Mouse (Mus musculus) ES-CJ7 (cell line): ENCODE results near the gene Brd2.

Experiments used
- DNase-seq: peaks from one replicate; pipeline ENCODE4 v3.0.0; 2011; ENCODE audit warnings: low read depth, low spot score

The Brd2 gene

DNA sequence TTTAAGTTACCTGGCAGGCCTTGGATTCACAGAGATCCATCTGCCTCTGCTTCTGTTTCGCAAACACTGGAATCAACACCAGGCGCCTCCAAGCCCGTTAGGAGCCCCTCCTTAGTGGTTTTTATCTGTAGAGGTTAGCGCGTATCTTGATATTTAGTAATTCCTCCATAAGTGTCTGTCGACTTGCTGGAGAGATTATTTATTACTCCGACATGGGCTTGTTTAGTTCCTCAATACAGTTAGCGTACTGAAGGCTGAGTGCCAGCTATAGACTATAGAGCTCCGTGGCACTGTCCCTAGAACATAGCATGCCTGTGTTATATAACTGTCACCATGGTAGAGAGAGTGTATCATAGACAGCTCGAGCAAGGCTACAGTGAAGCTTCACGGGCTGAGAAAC lies 34.3 kb downstream of the Brd2 start:
- no peak for DNase-seq

DNA sequence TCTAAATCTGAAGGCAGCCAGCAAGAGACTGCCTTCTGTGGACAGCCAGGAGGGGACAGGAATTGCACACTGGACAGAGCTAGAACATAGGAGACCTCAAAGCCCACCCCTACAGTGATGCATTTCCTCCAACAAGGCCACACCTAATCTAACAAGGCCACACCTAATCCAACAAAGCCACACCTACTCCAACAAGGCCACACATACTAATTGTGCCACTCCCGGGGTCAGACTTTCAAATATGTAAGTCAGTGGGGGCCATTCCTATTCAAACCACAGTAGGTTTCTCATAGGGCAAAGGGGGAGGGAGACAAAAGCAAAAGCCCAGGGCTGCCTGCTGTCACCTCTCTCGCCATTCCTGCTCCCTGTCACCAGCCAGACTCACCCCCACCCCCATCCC lies 35.0 kb downstream of the Brd2 start:
- DNase-seq: peak; percentile 59

DNA sequence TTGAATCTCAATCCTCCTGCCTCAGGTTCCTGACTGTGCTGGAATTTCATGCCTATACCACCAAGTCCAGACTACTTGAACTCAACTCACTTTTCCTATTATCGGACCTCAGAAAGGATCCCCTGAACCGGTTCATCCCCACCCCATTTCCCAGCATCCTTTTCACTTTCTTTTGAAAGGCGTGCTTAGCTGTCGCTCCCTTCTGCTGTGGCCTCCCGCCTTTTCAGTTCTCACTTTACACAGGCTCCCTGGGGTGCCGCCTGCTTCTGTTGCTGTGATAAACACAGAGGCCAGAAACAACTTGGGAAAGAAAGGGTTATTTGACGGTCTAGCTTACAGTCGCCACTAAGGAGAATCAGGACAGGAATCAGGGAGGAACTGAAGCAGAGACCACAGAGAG lies 39.3 kb downstream of the Brd2 start:
- peak; percentile 56 for DNase-seq

DNA sequence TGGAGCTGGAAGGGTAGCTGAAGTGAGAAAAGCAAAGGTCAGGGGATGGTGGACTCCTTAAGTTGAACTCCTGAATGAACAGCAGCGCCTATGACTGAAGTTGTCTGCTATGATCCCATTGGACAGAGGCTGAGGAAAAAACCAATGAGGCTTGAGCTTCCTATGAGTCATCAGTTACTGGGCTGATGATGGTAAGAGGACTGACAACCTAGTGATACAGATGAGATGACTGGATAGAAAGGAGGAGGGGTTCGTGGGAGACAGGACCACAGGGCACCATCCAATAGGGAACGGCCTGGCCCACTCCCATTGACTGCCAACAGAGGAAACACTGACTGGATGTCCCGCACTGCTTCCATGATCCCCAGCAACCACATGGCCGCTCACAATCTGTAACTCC lies 42.8 kb downstream of the Brd2 start:
- DNase-seq: peak; percentile 89

DNA sequence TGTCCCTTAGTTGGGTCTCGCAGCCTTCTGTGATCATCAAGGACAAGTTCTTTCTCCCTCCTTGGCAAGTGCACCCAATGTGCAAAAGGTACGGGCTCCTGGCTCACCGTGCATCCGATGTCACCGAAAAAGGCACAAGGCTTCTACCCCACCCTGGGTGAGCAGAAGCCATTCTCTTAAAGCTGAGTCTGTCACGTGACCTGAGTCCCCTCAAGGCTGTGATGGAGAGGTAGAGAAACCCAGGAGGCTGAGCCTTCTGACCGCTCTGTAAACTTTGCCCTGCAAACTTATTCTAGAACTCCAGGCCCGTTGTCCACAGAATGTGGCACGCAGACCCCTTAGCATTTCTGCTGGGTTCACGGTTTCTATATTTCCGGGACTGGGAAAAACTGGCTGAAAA lies 43.4 kb downstream of the Brd2 start:
- DNase-seq: no peak

DNA sequence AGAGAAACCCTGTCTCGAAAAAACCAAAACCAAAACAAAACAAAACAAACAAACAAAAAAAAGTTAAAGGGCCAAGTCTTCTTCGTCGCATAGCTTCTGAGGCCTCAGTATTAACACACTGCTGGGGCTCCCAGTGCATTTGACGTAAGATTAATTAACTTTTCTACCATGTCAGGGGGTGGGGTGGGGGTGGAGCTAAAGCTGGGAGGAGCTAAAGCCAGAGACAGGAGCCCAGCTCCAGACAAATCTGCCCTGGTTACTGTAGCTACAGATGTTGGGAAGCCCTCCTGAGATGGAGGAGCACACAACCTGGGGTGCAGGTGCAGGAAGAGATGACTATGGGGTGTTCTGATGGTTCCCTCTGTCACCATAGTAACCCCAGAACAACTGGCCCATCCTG lies 44.3 kb downstream of the Brd2 start:
- no peak for DNase-seq

DNA sequence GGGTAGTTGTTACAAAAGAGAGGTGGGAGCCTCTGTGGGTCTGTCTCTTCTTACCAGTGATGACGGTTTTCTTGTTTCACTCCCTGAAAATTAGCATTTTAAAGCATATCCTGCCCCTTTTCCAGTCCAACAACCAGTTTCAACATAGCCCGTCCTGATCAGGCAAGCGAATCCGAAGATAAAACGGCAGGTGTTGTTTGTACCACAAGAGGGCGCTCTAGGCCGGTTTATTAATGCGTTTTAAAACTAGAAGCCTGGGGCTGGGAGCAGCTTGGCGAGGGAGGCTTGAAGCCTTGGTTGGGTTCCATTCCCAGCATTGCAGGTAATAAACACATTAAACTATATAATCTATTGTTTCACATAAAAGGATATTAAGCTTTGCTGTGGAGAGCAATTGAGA lies 44.9 kb downstream of the Brd2 start:
- peak; percentile 81 for DNase-seq

DNA sequence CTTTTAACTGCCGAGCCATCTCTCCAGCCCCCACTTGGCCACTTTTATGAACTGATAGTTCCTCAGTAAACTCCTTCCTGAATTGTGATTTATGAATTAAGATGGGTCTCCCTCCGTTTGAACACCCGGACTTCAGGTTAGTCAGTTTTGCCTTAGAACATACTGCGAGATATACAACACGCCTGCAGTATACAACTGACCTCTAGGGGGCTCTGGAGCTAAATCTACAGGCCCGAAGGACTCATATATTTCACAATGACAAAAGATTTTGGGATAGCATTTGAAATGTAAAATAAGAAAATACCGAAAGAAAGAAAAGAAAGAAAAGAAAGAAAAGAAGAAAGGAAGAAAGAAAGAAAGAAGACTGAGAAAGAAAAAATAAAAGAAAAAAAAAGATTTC lies 47.2 kb downstream of the Brd2 start:
- peak; percentile 77 for DNase-seq

DNA sequence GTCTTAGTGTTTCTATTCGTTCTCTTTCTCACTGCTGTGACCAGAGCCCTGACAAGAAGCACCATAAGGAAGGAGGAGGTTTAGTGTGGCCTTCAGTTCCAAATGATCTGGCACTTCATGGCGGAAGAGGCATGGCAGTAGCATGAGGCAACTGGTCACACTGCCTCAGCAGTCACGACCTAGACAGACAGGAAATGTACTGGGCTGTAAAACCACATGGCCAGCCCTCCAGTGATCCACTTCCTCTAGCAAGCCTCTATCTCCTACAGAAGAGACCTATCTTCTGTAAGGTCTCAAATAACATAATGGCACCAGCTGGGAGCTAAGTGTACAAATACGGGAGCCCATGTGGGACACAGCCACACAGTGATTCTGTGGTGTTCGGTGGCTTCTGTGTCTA lies 50.3 kb downstream of the Brd2 start:
- DNase-seq: no peak

DNA sequence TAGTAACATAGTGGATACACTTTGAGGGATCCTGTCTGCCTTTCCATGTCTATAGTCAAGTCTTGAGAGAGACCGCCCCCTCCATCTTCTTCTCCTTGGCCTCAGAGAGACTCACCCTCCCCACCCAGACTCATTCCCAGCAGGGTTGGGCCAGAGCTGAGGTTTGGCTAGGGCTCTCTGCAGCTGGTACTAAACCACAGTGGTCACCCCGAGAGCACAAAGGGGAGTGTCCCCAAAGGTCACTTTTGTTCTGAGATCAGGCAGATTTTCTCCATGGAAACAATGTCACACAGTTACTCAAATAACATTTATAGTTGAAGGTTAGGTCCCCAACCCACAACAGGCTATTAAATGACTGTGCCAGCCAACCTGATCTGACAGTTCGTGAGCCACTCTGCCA lies 53.6 kb downstream of the Brd2 start:
- no peak for DNase-seq
